Mouse (Mus musculus) forebrain, embryonic 12.5 days (tissue): Measurements from ENCODE around the gene Pdgfc. TPM values are rescaled to one million over a fixed set of nuclear protein-coding genes. Genes with fewer than 3 reads are reported as not detected.

Experiments
- ATAC-seq: fragments of 200-750 bp; cut with Nextera tagmentation; 2 replicates; pipeline ENCODE4 v1.8.0; 2017; ENCODE audit warnings: moderate TSS enrichment; ENCODE audit not compliant: low FRiP score
- H3K27ac ChIP-seq: fragments of 300-500 bp; sonication (generic); 2 replicates; pipeline ENCODE4 v1.5.1; 2016; ENCODE audit warnings: mild to moderate bottlenecking
- H3K27me3 ChIP-seq: fragments of 300-500 bp; sonication (generic); 2 replicates; pipeline ENCODE4 v1.6.1; 2016; ENCODE audit warnings: mild to moderate bottlenecking
- H3K36me3 ChIP-seq: fragments of 300-500 bp; sonication (generic); replicated peaks from 2 replicates; pipeline ENCODE4 v1.6.1; 2016; ENCODE audit warnings: mild to moderate bottlenecking
- H3K4me1 ChIP-seq: fragments of 300-500 bp; sonication (generic); 2 replicates; pipeline ENCODE4 v1.6.1; 2016
- H3K4me2 ChIP-seq: fragments of 300-500 bp; sonication (generic); 2 replicates; pipeline ENCODE4 v1.6.1; 2016; ENCODE audit warnings: mild to moderate bottlenecking, moderate library complexity
- H3K4me3 ChIP-seq: fragments of 300-500 bp; sonication (generic); replicated peaks from 2 replicates; pipeline ENCODE4 v1.5.1; 2016; ENCODE audit warnings: mild to moderate bottlenecking
- H3K9ac ChIP-seq: fragments of 300-500 bp; sonication (generic); 2 replicates; pipeline ENCODE4 v1.6.1; 2016; ENCODE audit warnings: mild to moderate bottlenecking
- H3K9me3 ChIP-seq: fragments of 300-500 bp; sonication (generic); 2 replicates; pipeline ENCODE4 v1.6.1; 2016
- WGBS: fragments of 180-500 bp; shearing (Covaris S2); methylation state at CpG from one replicate; pipeline ENCODE4 v1.1.7; 2016; 5-methylcytosine and 5-hydroxymethylcytosine counted together
- polyA plus RNA-seq: library from polyadenylated mRNA; unstranded; fragments of >200 nt; fragmentation: Nextera tagmentation; extraction: Ambion mirVana; gene quantifications from 2 replicates; pipeline ENCODE4 v1.2.1, GENCODE M21; 2016

Pdgfc gene
- polyA plus RNA-seq, 1 experiment from 2014 or later = 10.1 TPM

GRCm38 (mm10) chr3:81052422-81052821 lies 16.2 kb downstream of the Pdgfc start:
- ATAC-seq = no peak
- WGBS = 88% methylated on average over 6 of the region's 6 CpGs
- Histone ChIP-seq H3K4me3 (no peak overlapping the region), H3K9me3 (no peaks in the 10 kb centered on the region), H3K9ac (no peak overlapping the region), H3K36me3 (no peaks in the 10 kb centered on the region), H3K27ac (no peak overlapping the region), H3K4me1 (no peaks in the 10 kb centered on the region; the same call in 1 of the 2 replicates), H3K27me3 (no peaks in the 10 kb centered on the region), H3K4me2 (no peak overlapping the region)

GRCm38 (mm10) chr3:81054074-81054473 lies 17.9 kb downstream of the Pdgfc start:
- Histone ChIP-seq H3K27me3 (no peaks in the 10 kb centered on the region), H3K27ac (no peak overlapping the region), H3K9ac (no peak overlapping the region), H3K4me3 (no peak overlapping the region), H3K9me3 (no peaks in the 10 kb centered on the region), H3K36me3 (no peaks in the 10 kb centered on the region), H3K4me2 (no peak overlapping the region), H3K4me1 (peaks cover 8% of the 10 kb centered on the region)
- ATAC-seq = no peak

- Histone ChIP-seq H3K9ac (no peak overlapping the region), H3K4me3 (no peak overlapping the region), H3K4me2 (no peak overlapping the region), H3K27ac (no peak overlapping the region), H3K36me3 (no peaks in the 10 kb centered on the region), H3K27me3 (no peaks in the 10 kb centered on the region), H3K4me1 (peaks cover 8% of the 10 kb centered on the region), H3K9me3 (no peaks in the 10 kb centered on the region)
- ATAC-seq = no peak
- 72% methylated on average over 1 of the region's 1 CpGs for WGBS
Observed at GRCm38 (mm10) chr3:81057719-81058118, 21.5 kb downstream of the Pdgfc start.

- H3K27ac ChIP-seq = no peak overlapping the region
- H3K9me3 ChIP-seq = no peaks in the 10 kb centered on the region
- H3K27me3 ChIP-seq = no peaks in the 10 kb centered on the region
- WGBS = 28% methylated on average over 4 of the region's 4 CpGs
- H3K9ac ChIP-seq = no peak overlapping the region
- H3K4me2 ChIP-seq = no peak overlapping the region
- H3K36me3 ChIP-seq = no peaks in the 10 kb centered on the region
- peak; percentile 30; the same call in 1 of the 2 replicates for ATAC-seq
- no peak overlapping the region for H3K4me3 ChIP-seq
- H3K4me1 ChIP-seq = peaks cover 8% of the 10 kb centered on the region
Observed at GRCm38 (mm10) chr3:81058527-81059031, 22.4 kb downstream of the Pdgfc start.

GRCm38 (mm10) chr3:81068550-81068949 lies 32.3 kb downstream of the Pdgfc start:
- H3K4me3 ChIP-seq = no peak overlapping the region
- no peaks in the 10 kb centered on the region for H3K27me3 ChIP-seq
- H3K4me2 ChIP-seq = no peak overlapping the region
- WGBS = 48% methylated on average over 2 of the region's 2 CpGs
- H3K9me3 ChIP-seq = no peaks in the 10 kb centered on the region
- H3K9ac ChIP-seq = no peak overlapping the region
- H3K27ac ChIP-seq = no peak overlapping the region
- ATAC-seq = no peak
- H3K4me1 ChIP-seq = peaks cover 2% of the 10 kb centered on the region; the same call in 1 of the 2 replicates
- H3K36me3 ChIP-seq = no peaks in the 10 kb centered on the region

GRCm38 (mm10) chr3:81101136-81101535 lies 64.9 kb downstream of the Pdgfc start:
- WGBS = 92% methylated on average over 1 of the region's 1 CpGs

GRCm38 (mm10) chr3:81102158-81102876 lies 66.1 kb downstream of the Pdgfc start:
- Histone ChIP-seq H3K27me3 (no peaks in the 10 kb centered on the region), H3K36me3 (no peaks in the 10 kb centered on the region), H3K4me2 (no peak overlapping the region), H3K9me3 (no peaks in the 10 kb centered on the region), H3K27ac (peak overlapping the region; percentile 19; the same call in 1 of the 2 replicates), H3K4me1 (peaks cover 15% of the 10 kb centered on the region), H3K9ac (no peak overlapping the region), H3K4me3 (no peak overlapping the region)
- WGBS = 19% methylated on average over 3 of the region's 3 CpGs
- peak; percentile 81 for ATAC-seq

More at GRCm38 (mm10) chr3:81101136-81101535, 64.9 kb downstream of the Pdgfc start:
- no peak overlapping the region for H3K4me2 ChIP-seq
- no peak overlapping the region for H3K9ac ChIP-seq
- no peaks in the 10 kb centered on the region for H3K9me3 ChIP-seq
- no peaks in the 10 kb centered on the region for H3K27me3 ChIP-seq
- H3K36me3 ChIP-seq = no peaks in the 10 kb centered on the region
- peaks cover 15% of the 10 kb centered on the region for H3K4me1 ChIP-seq
- no peak overlapping the region for H3K27ac ChIP-seq
- no peak overlapping the region for H3K4me3 ChIP-seq
- ATAC-seq = no peak

GRCm38 (mm10) chr3:81102877-81103420 lies 66.7 kb downstream of the Pdgfc start:
- no peaks in the 10 kb centered on the region for H3K36me3 ChIP-seq
- WGBS = 42% methylated on average over 5 of the region's 5 CpGs
- no peak overlapping the region for H3K4me2 ChIP-seq
- H3K9ac ChIP-seq = no peak overlapping the region
- no peak for ATAC-seq
- H3K4me3 ChIP-seq = no peak overlapping the region
- H3K27ac ChIP-seq = peak overlapping the region; percentile 19; the same call in 1 of the 2 replicates
- peaks cover 15% of the 10 kb centered on the region for H3K4me1 ChIP-seq
- H3K27me3 ChIP-seq = no peaks in the 10 kb centered on the region
- no peaks in the 10 kb centered on the region for H3K9me3 ChIP-seq

- Histone ChIP-seq H3K4me1 (peaks cover 3% of the 10 kb centered on the region), H3K36me3 (no peaks in the 10 kb centered on the region), H3K27ac (no peak overlapping the region), H3K27me3 (no peaks in the 10 kb centered on the region), H3K9ac (no peak overlapping the region), H3K9me3 (no peaks in the 10 kb centered on the region), H3K4me3 (no peak overlapping the region), H3K4me2 (no peak overlapping the region)
- no peak for ATAC-seq
- WGBS = 77% methylated on average over 1 of the region's 1 CpGs
Observed at GRCm38 (mm10) chr3:81107515-81107914, 71.3 kb downstream of the Pdgfc start.

- H3K9me3 ChIP-seq = no peaks in the 10 kb centered on the region
- no peak overlapping the region for H3K27ac ChIP-seq
- H3K4me2 ChIP-seq = no peak overlapping the region
- no peaks in the 10 kb centered on the region for H3K4me1 ChIP-seq
- 85% methylated on average over 1 of the region's 1 CpGs for WGBS
- H3K9ac ChIP-seq = no peak overlapping the region
- no peak for ATAC-seq
- no peaks in the 10 kb centered on the region for H3K27me3 ChIP-seq
- no peaks in the 10 kb centered on the region for H3K36me3 ChIP-seq
- H3K4me3 ChIP-seq = no peak overlapping the region
Observed at GRCm38 (mm10) chr3:81110968-81111367, 74.8 kb downstream of the Pdgfc start.

- Histone ChIP-seq H3K9ac (no peak overlapping the region), H3K27ac (no peak overlapping the region), H3K4me1 (no peaks in the 10 kb centered on the region), H3K4me3 (no peak overlapping the region), H3K27me3 (no peaks in the 10 kb centered on the region), H3K36me3 (no peaks in the 10 kb centered on the region), H3K9me3 (no peaks in the 10 kb centered on the region), H3K4me2 (no peak overlapping the region)
- no peak for ATAC-seq
- 95% methylated on average over 3 of the region's 3 CpGs for WGBS
Observed at GRCm38 (mm10) chr3:81112892-81113291, 76.7 kb downstream of the Pdgfc start.

- Histone ChIP-seq H3K9ac (no peak overlapping the region), H3K4me2 (no peak overlapping the region), H3K27ac (no peak overlapping the region), H3K36me3 (no peaks in the 10 kb centered on the region), H3K27me3 (no peaks in the 10 kb centered on the region), H3K4me3 (no peak overlapping the region), H3K9me3 (no peaks in the 10 kb centered on the region), H3K4me1 (no peaks in the 10 kb centered on the region)
- WGBS = 88% methylated on average over 1 of the region's 1 CpGs
- ATAC-seq = no peak
Observed at GRCm38 (mm10) chr3:81120664-81121063, 84.4 kb downstream of the Pdgfc start.

GRCm38 (mm10) chr3:81121731-81122130 lies 85.5 kb downstream of the Pdgfc start:
- Histone ChIP-seq H3K36me3 (no peaks in the 10 kb centered on the region), H3K27ac (no peak overlapping the region), H3K4me1 (peaks cover 2% of the 10 kb centered on the region; the same call in 1 of the 2 replicates), H3K9me3 (no peaks in the 10 kb centered on the region), H3K27me3 (no peaks in the 10 kb centered on the region), H3K9ac (no peak overlapping the region), H3K4me2 (no peak overlapping the region), H3K4me3 (no peak overlapping the region)
- WGBS = 75% methylated on average over 1 of the region's 1 CpGs
- no peak for ATAC-seq
